Mouse (Mus musculus) splenic B cell, adult 2 months (primary cell): ENCODE measurements at regions not wholly inside any gene's neighbourhood (a gene's known extent, or its start where the extent isn't known, plus 50 kb on each side); places are given as distances from the start of the nearest gene placed in this dataset.

Experiments
- DNase-seq: peaks from one replicate; pipeline ENCODE4 v3.0.0-alpha.2; 2011; ENCODE audit warnings: low read depth, low spot score
- H3K27me3 ChIP-seq: 2 replicates; pipeline ENCODE4 v1.6.1; 2012; ENCODE audit warnings: mild to moderate bottlenecking, low read length, moderate library complexity, mixed read lengths; ENCODE audit not compliant: control insufficient read depth, poor library complexity, insufficient read depth, severe bottlenecking
- H3K36me3 ChIP-seq: 2 replicates; pipeline ENCODE4 v1.6.1; 2012; ENCODE audit warnings: mild to moderate bottlenecking, low read length, moderate library complexity, mixed read lengths; ENCODE audit not compliant: control insufficient read depth, poor library complexity, insufficient read depth, severe bottlenecking

- no peaks in the 10 kb centered on the region for H3K27me3 ChIP-seq
- no peak for DNase-seq
- H3K36me3 ChIP-seq: no peaks in the 10 kb centered on the region
These were observed 290.5 kb downstream of the Insc start for GRCm38 (mm10) chr7:115033987-115034386.

GRCm38 (mm10) chr7:115055527-115055926 lies 312.0 kb downstream of the Insc start:
- Histone ChIP-seq H3K36me3 (no peaks in the 10 kb centered on the region), H3K27me3 (no peaks in the 10 kb centered on the region)
- no peak for DNase-seq

- no peaks in the 10 kb centered on the region for H3K27me3 ChIP-seq
- DNase-seq: peak; percentile 6
- no peaks in the 10 kb centered on the region for H3K36me3 ChIP-seq
These were observed 313.6 kb downstream of the Insc start for GRCm38 (mm10) chr7:115056992-115057645.

GRCm38 (mm10) chr7:115057736-115058135 lies 314.2 kb downstream of the Insc start:
- H3K27me3 ChIP-seq: no peaks in the 10 kb centered on the region

GRCm38 (mm10) chr7:115060171-115060570 lies 316.7 kb downstream of the Insc start:
- H3K27me3 ChIP-seq: no peaks in the 10 kb centered on the region
- DNase-seq: no peak
- no peaks in the 10 kb centered on the region for H3K36me3 ChIP-seq

More at GRCm38 (mm10) chr7:115057736-115058135, 314.2 kb downstream of the Insc start:
- no peaks in the 10 kb centered on the region for H3K36me3 ChIP-seq
- DNase-seq: no peak

GRCm38 (mm10) chr7:115062817-115063216 lies 319.3 kb downstream of the Insc start:
- H3K27me3 ChIP-seq: no peaks in the 10 kb centered on the region
- no peaks in the 10 kb centered on the region for H3K36me3 ChIP-seq
- DNase-seq: no peak

GRCm38 (mm10) chr7:115067641-115068040 lies 324.1 kb downstream of the Insc start:
- Histone ChIP-seq H3K36me3 (no peaks in the 10 kb centered on the region), H3K27me3 (no peaks in the 10 kb centered on the region)
- no peak for DNase-seq

GRCm38 (mm10) chr7:115073406-115073805 lies 329.9 kb downstream of the Insc start:
- DNase-seq: no peak
- Histone ChIP-seq H3K27me3 (no peaks in the 10 kb centered on the region), H3K36me3 (no peaks in the 10 kb centered on the region)

GRCm38 (mm10) chr7:115076781-115077180 lies 333.3 kb downstream of the Insc start:
- Histone ChIP-seq H3K36me3 (no peaks in the 10 kb centered on the region), H3K27me3 (no peaks in the 10 kb centered on the region)
- no peak for DNase-seq

GRCm38 (mm10) chr7:115084711-115085380 lies 341.4 kb downstream of the Insc start:
- no peaks in the 10 kb centered on the region for H3K36me3 ChIP-seq
- peak; percentile 13 for DNase-seq
- no peaks in the 10 kb centered on the region for H3K27me3 ChIP-seq

GRCm38 (mm10) chr7:115086542-115087448 lies 343.3 kb downstream of the Insc start:
- Histone ChIP-seq H3K36me3 (no peaks in the 10 kb centered on the region), H3K27me3 (no peaks in the 10 kb centered on the region)
- DNase-seq: no peak

GRCm38 (mm10) chr7:115092481-115093050 lies 349.1 kb downstream of the Insc start:
- Histone ChIP-seq H3K27me3 (no peaks in the 10 kb centered on the region), H3K36me3 (no peaks in the 10 kb centered on the region)
- no peak for DNase-seq

GRCm38 (mm10) chr7:115106041-115106440 lies 362.5 kb downstream of the Insc start:
- no peak for DNase-seq
- Histone ChIP-seq H3K27me3 (no peaks in the 10 kb centered on the region), H3K36me3 (no peaks in the 10 kb centered on the region)

- Histone ChIP-seq H3K36me3 (no peaks in the 10 kb centered on the region), H3K27me3 (no peaks in the 10 kb centered on the region)
- no peak for DNase-seq
These were observed 368.8 kb downstream of the Insc start for GRCm38 (mm10) chr7:115112282-115112681.
